Mouse (Mus musculus): Measurements from ENCODE around the gene Rab12.

The Rab12 gene

DNA sequence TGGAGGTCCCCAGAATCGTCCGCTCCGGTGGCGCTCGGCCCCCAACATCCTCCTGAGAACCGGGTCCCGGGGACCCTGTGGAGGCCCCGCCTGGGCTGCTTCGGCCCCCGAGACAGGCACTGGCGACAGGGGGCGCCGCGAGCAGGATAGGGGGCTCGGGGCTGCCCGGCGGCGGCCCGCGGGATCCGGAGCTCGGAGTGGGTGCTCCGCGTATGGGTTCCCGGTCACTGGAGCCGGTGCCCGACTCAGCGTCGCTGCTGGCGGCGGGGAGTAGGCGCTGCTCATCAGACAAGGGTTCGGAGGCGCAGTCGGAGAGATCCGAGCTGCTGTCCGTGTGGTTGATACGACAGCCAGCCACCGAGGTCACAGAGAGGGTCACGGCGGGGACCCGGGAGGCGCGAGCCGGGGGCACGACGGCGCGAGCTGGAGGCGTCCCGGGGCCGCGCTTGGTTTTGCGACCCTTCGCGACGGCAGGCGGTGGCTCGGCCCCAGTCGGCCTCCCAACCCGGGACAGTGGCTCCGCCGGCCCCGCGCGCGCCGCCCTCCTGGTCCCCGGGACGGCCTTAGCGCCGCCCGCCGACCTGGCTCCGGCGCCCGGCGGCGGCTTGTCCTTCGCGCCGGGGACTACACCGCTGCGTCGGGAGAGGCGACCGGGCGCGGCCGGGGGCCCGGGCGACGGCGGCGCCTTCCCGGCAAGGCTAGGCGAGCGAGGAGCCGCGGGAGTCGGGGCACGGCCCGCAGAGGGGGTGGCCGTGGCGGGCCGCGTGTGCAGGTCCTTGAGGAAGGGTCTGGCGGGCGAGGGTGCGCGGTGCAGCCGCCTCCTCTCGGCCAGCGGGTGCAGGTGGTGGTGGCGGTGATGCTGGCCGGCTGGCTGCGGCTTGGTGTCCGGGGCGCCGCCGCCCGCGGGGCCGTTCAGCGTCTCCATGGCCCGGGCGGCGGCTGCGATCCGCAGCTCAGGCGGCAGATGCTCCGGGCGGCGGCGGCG is 70.8 kb downstream of the Rab12 start:
- DNase-seq (ENCODE audit: low spot score in 2 of 2): no peak

DNA sequence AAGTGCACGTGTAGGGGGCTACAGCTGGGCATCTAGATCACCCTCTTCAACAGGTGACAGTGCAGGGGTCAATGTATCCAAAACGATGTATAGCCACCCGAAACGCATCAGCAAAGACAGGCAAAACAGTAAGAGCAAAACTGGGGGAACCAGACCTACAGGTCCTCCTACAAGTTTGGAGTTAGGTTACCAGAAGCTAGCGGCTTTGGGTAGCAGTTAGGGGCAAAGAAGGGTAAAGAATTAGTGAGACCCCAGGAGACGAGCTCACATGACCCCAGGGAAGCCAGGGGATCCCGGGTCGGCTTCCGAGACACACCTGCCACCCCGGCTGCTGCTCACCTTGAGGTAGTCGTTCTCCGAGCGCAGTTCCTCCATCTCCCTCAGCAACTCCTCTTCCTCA is 71.6 kb downstream of the Rab12 start:
- DNase-seq (ENCODE audit: low spot score in 2 of 2): no peak

DNA sequence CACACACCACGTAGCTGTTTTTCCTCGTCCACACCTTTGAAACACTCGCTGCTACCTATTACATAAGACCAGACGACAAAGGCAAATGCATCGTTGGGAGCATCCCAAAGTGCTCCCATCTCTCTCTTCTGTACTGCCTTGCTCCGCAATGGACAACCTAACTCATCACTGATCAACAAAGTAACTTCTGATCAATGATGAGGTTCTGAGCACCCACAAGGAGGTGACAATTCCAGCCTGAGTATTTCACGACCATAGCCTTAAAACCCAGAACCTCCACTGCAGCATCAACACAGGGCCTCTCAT is 72.6 kb downstream of the Rab12 start:
- no peak for DNase-seq (ENCODE audit: low spot score in 2 of 2)

DNA sequence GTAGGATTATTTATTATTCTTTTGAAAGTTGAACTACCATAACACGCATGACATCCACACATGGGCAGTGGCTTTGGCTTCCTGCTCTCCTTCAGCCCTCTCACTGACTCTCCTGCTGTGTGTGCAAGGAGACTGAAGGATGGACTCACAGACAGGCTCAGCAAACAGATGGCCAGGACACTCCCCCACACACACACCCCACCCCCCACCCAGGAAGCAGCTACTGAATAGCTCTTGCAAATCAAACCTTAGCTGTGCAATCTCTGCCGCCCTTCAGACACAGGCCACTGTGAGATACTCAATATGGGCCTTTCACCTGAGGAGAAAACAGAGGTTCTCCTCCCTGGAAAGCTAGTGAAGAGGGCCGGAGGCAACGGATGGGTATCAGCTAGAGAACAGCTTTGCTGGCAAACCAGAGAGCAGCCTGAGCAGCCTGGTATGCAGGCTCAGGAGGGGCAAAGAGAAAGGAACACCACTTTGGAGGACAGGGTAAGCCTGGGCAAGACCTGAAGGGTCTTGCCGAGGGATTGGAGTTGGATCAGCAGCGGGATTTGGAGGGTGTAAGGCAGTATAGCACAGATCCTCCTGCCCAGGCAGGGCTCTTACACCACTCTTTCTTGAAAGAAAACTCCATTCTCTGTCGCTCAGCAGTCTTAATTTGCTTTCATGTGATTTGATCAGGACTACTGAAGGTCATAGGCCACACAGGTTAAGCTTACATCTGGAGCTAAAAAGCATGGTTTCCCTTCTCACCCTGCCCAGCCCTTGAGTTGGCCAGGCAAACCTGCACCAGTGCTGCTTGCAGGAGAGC is 73.1 kb downstream of the Rab12 start:
- DNase-seq (ENCODE audit: low spot score in 2 of 2): no peak

All from spleen, postnatal 14 days (tissue).